Mouse (Mus musculus): Measurements from ENCODE around the gene Spic.

DNA sequence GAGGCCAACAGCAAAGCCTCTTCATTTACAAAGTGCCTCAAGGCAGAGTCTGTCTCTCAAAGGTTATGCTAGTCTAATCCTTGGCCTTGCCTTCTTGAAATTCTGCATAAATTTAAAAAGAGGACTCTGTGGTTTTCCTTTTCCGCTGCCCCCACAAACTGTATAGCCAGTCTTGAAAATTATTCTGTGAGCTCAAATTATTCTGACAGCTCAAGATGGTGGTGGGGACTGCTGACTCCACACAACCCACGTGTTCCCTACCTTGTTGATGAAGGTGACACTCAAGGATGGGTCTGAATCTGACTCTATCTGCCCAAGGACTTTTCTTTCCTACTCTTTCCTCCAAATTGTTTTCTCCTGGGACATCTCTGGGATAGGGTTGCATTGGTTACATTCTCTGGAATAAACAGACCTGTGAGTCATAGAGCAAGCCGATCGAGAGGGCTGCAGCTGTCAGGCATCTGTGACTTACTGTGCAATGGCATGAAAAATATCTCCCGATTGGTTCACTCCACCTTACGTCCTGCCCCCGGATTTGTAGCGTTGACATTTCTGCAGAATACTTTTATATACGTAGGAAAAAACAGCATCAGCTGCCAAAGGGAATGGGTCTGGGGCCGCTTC is 53.4 kb downstream of the Spic start:
- TF ChIP-seq CTCF (IDR thresholded peaks at IDR 0.05; ENCODE audit: low read depth, low read length) (no peak), POLR2A (IDR thresholded peaks at IDR 0.05; ENCODE audit: borderline replicate concordance, low read depth, low read length) (no peak)

Measured in bone marrow macrophage, adult 2 months (primary cell).